Mouse (Mus musculus) CH12.LX (cell line): ENCODE data around the gene Ccdc138. TPM values are rescaled to one million over a fixed set of nuclear protein-coding genes. Genes with fewer than 3 reads are reported as not detected.

Source experiments
- polyA plus RNA-seq: library from polyadenylated mRNA; unstranded; fragments of >175 nt; gene quantifications from 2 replicates; pipeline ENCODE4 v1.2.1, GENCODE M21; 2012; ENCODE audit warnings: low read depth; ENCODE audit not compliant: insufficient read length
- total RNA-seq, 2 experiments: library from RNA; depleted of rRNA; stranded (reverse); fragments of 300-350 nt in 1 of 2; fragments of >200 nt in 1 of 2; gene quantifications; 2 replicates each; pipeline ENCODE4 v1.2.3; 2012 to 2014

The Ccdc138 gene
- total and polyA plus RNA-seq, 3 experiments, result 1.7 to 3.1 (median 2.2) TPM

Other genes with a start within 250 kb of the Ccdc138 start
- gene Gcc2, start 242.5 kb upstream of the Ccdc138 start, total RNA-seq (2012; rRNA removed), result 18.4 and 19.5 TPM in 2 replicates
- gene Gcc2, start 242.5 kb upstream of the Ccdc138 start, total RNA-seq (2014; rRNA removed), result 19.3 and 19.6 TPM in 2 replicates
- gene Gcc2, start 242.5 kb upstream of the Ccdc138 start, polyA plus RNA-seq, result 15.4 and 16.3 TPM in 2 replicates
- 37.0 and 40.7 TPM in 2 replicates for gene Lims1, start 174.5 kb upstream of the Ccdc138 start, total RNA-seq (2012; rRNA removed)
- gene Lims1, start 174.5 kb upstream of the Ccdc138 start, total RNA-seq (2014; rRNA removed), result 74.7 and 85.6 TPM in 2 replicates
- 34.7 and 40.4 TPM in 2 replicates for gene Lims1, start 174.5 kb upstream of the Ccdc138 start, polyA plus RNA-seq
- gene Ranbp2, start 51.0 kb upstream of the Ccdc138 start, total RNA-seq (2012; rRNA removed), result 45.0 and 59.3 TPM in 2 replicates
- gene Ranbp2, start 51.0 kb upstream of the Ccdc138 start, total RNA-seq (2014; rRNA removed), result 53.4 and 64.1 TPM in 2 replicates
- gene Ranbp2, start 51.0 kb upstream of the Ccdc138 start, polyA plus RNA-seq, result 49.5 and 56.3 TPM in 2 replicates
- not detected in 2 replicates for gene Edar, start 177.7 kb downstream of the Ccdc138 start, total RNA-seq (2012; rRNA removed)
- gene Edar, start 177.7 kb downstream of the Ccdc138 start, total RNA-seq (2014; rRNA removed), result not detected in 2 replicates
- not detected in 2 replicates for gene Edar, start 177.7 kb downstream of the Ccdc138 start, polyA plus RNA-seq
- not detected in 2 replicates for gene Gm17542, start 220.3 kb downstream of the Ccdc138 start, total RNA-seq (2012; rRNA removed)
- gene Gm17542, start 220.3 kb downstream of the Ccdc138 start, total RNA-seq (2014; rRNA removed), result not detected in 2 replicates
- gene Gm17542, start 220.3 kb downstream of the Ccdc138 start, polyA plus RNA-seq, result not detected in 2 replicates